Mouse (Mus musculus): Measurements from ENCODE around the gene Bmp3.

Gene Bmp3

DNA sequence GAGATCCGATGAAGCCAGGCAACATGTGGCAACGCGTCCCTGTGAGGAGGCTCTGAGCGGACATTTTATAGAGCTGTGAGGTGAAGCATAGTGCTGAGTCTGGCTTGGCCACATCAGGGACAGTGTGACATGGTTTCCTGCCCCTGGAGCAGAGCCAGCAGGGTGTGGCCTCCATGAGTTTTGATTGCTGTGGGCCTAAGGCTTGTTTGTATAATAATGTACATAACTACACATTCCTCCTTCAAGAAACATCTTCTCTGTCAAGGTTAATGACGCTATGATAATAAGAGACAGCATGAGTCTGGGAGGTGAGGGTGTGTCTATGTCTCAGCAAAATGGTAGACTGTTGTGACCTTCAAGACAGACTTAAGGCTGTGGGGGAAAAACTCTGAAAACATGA is 64.5 kb downstream of the Bmp3 start:
- no peak for DNase-seq

DNA sequence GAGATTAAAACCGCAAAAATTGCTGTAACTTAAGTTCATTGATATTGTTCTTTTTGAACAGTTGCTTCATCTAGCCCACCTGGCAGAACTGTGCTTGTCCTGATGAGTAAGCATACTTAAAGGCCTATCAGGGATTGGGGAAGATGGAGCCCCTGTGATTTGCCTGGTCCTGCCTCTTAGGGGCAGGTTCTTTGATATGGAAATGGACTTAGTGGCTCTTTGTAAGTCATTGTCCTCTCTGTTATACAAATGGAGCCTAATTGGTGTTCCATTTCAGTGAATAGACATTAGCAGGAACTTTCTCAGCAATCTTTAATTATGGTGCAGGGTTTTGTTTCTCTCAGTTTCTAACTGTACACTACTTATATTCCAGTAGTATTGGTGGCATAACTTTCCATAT is 67.4 kb downstream of the Bmp3 start:
- no peak for DNase-seq

DNA sequence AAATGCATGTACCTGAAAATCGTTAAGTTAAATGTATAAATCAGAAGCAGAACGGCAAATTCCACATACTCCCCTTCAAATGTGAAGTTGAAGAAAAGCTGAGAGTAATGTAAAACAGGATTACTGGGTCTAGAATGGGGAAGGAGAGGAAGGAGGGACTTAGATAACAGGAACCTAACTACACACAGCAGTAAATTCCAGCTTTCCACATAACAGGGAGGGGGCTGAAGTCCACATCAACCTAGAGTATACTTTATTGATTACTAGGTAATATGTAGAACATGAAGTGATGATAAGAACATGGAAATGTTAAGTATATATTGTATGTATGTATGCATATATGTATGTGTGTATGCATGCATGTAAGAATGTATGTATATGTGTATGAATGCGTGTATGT is 68.7 kb downstream of the Bmp3 start:
- no peak for DNase-seq

Measured in kidney, adult 11 months (tissue).